Mouse (Mus musculus) embryonic stem cell, embryonic (primary cell): Measurements from ENCODE around the gene Txk.

Experiments used
- CTCF ChIA-PET, 4 experiments: fragments of 300-600 bp in 2 of 4; fragments of 350-600 bp in 2 of 4; sonication (Branson Sonifier 250); formaldehyde crosslinking; loops; one replicate each; lab custom pipeline; 2022; ENCODE audit warnings: inconsistent platforms in 2 of 4; lab: Charles Lee
- POLR2A ChIA-PET, 4 experiments: fragments of 300-600 bp in 2 of 4; fragments of 350-600 bp in 2 of 4; sonication (Branson Sonifier 250); formaldehyde crosslinking; loops; one replicate each; lab custom pipeline; 2022; ENCODE audit warnings: antibody characterized with exemption in 4 of 4, inconsistent platforms in 1 of 4; lab: Charles Lee

Txk gene

DNA sequence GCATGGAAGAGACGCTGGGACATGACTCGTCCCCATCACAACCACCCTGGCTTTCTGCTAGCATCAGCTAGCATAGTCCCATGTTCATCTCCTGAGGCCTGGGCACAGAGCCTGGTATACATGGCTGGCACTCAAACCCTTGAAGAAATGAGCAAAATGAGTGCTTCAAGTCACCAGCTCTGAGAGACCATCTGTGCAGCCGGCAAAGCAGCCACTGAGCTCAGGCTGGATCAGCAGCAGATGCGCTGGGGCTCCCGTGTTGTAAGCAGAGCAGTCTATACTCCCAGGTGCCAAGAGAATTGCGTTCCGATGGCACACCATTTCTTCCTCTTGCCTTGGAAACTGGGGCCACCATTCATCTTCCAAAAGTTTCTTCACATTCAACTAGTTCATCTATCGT is 3.4 kb upstream of the Txk start:
- POLR2A ChIA-PET = no interaction called here
- CTCF ChIA-PET = no interaction called here

DNA sequence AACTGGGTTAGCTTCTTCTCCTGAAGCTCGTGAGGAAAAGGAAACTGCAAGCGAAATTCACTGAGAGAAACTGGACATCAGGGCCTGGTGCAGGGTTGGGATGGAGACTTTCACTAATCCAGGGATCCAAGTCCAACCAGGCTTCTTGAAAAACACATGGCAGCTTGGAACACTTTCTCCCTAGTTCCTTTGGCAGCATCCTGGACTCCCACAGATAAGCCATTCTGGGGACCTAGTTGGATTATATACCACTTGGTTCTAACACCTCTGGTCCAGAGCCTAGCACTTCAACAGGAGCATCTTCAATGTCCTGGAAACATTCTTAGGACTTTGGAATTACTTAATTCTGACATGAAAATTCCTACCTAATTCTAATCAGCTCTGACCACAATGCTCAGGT is 2.5 kb upstream of the Txk start:
- ChIA-PET POLR2A (interaction anchor here in 1 of 4 experiments (0.6 kb wide), 1 partner anchor 23 kb away, joined by 3 read pairs; no protein-coding TSS in a partner anchor), CTCF (interaction anchor here in 1 of 4 experiments (0.6 kb wide), 1 partner anchor 20 kb away, joined by 3 read pairs; no protein-coding TSS in a partner anchor)

DNA sequence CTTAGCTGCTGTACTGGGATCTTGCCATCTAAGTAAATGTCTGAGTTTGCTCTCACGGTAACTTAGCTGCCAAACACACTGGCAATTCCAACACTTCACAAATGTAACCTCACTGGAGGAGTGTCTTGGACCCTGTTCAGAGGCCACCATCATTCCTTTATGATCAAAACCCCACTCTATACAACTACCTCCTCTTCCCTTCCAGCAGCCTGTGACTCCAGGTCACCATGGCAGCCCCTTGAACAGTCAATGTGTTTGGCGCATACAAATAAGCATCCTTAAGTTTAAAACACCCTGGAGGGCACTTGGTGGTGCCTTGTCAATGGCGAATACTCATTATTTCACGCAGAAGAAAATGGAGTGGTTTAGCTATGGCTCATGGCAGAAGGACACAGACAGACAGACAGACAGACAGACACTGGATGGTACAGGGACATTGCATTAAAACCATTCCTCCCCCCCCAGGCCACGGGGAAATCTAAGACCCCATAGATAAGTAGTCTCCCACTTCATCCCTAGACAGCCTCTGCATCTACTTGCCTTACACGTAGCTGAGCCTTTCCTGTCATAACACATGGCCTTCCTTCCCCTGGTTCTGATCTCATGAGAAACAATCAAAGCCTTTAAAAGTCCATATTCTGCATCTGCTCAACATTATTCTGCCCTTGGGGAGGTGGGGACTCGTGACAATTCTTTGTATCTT is 1.4 kb downstream of the Txk start:
- CTCF ChIA-PET = no interaction called here
- POLR2A ChIA-PET = interaction anchor here in 3 of 4 experiments (0.5 to 0.8 kb wide), 4 partner anchors 125 to 1373 kb away, joined by 3 to 6 read pairs (median 4); partner anchors contain the start of gene Nfxl1 (in 1 of the 3)

DNA sequence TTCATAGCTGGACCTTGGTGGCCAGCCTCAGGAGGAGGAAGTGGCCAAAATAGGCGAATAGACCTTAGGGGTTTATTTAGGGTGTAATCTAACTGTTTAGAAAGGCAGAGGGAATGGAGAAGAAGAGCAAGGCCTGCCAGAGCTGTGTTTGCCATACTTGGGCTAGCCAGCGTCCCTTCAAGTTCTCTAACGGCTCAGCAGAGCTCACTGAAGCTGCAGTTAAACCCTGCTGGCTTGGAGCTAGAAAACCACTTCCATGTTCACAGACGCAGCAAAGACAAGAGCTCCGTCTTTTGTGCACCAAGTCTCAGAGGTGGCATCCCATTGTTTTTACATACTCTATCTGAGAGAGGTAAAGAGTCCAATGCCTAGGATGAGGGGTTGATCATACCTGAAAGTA is 2.4 kb downstream of the Txk start:
- CTCF ChIA-PET = interaction anchor here in 1 of 4 experiments (1.1 kb wide), 1 partner anchor 34 kb away, joined by 3 read pairs; no protein-coding TSS in a partner anchor
- POLR2A ChIA-PET = interaction anchor here in 1 of 4 experiments (0.6 kb wide), 1 partner anchor 703 kb away, joined by 3 read pairs; no protein-coding TSS in a partner anchor

DNA sequence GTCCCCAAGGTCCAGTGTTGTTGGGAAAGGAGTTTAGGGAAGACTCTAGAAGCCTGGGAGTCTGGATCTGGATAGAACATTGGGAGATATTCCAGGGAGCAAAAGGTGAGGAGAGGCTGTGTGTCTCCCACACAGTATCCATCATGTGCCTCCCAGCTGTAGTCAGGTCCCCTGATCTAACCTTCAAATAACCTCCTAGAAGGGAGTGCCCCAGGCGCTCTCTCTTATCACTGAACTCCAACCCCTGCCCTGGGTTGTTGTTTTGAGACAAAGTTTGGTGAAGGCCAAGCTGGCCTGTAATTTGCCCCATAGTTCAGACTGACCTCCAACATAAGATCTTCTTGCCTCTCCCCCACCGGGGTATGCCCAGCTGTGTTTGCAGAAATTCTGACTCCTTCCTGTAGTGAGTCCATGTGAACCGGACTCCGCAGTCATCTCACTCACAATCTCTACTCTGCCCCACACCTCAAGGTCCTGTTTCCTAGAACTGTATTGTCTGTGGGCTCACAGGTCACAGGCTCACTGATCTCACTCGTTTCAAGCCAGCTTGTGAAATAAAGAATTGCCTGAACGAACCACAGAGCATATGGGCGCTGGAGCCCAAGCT is 3.8 kb downstream of the Txk start:
- ChIA-PET POLR2A (no interaction called here), CTCF (interaction anchor here in 1 of 4 experiments (1.1 kb wide), 1 partner anchor 10 kb away, joined by 3 read pairs; no protein-coding TSS in a partner anchor)

DNA sequence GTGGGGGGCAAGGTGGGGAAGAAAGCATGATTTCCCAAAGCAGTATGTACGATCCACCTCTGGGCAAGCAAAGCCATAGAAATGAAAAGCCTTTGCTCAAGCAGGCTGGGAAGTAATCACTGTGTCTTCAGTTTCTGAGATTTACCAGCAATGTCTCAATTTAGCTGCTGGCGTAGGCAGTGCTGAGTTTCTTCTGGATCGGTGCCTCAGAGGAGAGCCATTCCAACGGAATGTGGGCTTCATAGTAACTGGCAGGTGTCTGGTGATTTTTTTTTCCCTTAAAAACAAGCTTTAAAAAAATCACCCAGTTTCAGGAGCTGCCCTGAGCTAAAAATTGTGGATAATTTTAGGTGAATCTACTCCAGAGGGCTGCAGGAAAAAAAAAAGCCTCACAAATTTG is 5.2 kb downstream of the Txk start:
- POLR2A ChIA-PET = no interaction called here
- CTCF ChIA-PET = interaction anchor here in 2 of 4 experiments (0.6 to 1.1 kb wide), 3 partner anchors 11 to 183 kb away, joined by 3 to 4 read pairs (median 3); no protein-coding TSS in a partner anchor

DNA sequence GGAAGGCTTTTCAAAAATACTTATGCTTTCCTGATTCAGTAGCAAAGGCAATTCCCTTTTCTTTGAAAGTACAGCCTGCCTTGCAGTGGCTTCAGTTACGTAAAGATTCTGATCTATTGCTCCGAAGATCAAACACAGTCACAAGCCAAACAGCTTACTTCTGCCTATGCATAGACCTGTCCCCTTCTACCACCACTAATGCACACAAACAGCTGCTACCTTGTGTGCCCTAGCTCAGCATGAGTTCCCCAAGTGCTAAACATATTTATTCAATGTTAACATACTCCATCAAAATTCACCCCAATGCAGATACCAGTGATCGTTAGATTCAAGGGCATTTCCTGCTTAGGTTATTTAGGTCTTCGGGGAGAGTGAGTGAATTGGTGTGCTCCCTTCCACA is 6.1 kb downstream of the Txk start:
- POLR2A ChIA-PET = no interaction called here
- CTCF ChIA-PET = no interaction called here

DNA sequence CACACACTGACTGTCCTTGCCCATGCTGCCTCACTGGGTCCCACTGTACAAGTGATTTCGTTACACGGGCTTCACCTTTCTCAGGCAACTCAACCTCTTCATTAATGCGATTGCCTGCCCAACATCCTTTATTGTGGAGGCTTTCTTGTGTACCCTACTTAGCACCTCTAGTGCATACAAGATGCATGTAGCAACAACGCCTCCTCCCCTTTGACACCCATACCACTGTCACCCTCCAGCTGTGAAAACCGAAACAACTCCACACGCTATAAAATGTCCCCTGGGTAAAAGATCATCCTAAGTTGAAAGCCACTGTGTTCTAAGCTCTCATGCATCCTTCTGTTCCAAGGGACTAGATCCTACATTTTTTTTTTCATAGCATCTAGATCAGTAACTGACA is 9.5 kb downstream of the Txk start:
- POLR2A ChIA-PET = no interaction called here
- CTCF ChIA-PET = no interaction called here

DNA sequence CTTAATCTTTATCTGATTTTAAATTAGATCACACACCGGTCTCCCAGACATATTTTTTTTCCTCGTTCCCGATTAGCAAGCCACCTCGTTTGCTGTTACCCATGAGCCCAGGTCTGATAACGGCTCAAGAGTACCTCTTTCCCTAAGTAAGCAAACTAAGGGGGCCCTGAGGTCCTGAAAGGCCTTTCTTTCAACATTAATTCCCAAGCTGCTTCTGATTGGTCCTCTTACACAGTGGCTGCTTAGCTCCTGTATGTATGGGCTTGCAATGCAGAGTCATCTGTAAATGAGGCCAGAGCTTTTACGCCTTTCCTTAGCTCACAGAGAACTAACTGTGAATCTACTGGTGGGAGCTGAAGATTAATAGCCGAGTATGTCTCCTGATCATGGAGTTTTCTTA is 15.7 kb downstream of the Txk start:
- ChIA-PET POLR2A (no interaction called here), CTCF (interaction anchor here in 1 of 4 experiments (0.6 kb wide), 1 partner anchor 87 kb away, joined by 4 read pairs; no protein-coding TSS in a partner anchor)

DNA sequence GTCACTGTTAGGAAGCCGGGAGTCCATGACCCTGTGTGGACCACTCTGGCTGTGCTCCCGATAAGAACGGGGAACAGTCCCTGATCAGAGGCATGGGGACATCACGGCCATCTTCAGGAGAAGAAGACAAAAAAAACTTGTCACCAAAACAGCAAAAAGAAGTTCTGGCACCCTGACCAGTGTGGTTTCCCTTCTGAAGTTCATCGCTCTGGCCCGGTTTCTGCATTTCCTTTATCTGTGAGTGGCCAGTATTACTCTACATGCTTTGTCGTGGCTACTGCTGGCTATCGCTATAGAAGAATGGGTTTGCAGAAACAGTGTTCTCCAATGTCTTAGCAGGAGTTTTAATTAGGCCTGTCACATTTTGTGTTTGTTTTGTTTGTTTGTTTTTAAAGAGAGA is 16.1 kb downstream of the Txk start:
- CTCF ChIA-PET = interaction anchor here in 1 of 4 experiments (0.6 kb wide), 1 partner anchor 86 kb away, joined by 4 read pairs; no protein-coding TSS in a partner anchor

DNA sequence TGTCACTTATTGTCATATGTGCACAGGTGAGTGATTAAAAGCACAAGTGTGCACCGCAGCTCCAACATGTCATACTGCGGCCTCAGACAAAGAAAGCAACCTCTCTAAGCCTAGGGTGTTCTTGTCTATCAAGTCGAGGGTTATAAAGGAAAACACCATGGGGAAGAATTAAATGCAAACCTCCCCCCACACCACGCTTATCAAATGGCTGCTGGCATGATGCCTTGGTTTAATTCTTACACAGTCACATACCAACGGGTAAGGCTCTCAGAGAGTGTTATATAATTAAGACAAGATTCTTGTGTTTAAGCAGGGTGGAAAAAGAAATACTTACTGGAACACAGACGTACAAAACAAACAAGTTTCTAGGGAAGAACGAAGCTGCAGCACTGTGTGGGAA is 16.8 kb downstream of the Txk start:
- ChIA-PET CTCF (interaction anchor here in 1 of 4 experiments (0.7 kb wide), 1 partner anchor 20 kb away, joined by 3 read pairs; no protein-coding TSS in a partner anchor), POLR2A (interaction anchor here in 1 of 4 experiments (0.6 kb wide), 1 partner anchor 9 kb away, joined by 3 read pairs; no protein-coding TSS in a partner anchor)

More for the DNA sequence above, 16.1 kb downstream of the Txk start:
- POLR2A ChIA-PET = interaction anchor here in 1 of 4 experiments (0.6 kb wide), 1 partner anchor 10 kb away, joined by 3 read pairs; no protein-coding TSS in a partner anchor

DNA sequence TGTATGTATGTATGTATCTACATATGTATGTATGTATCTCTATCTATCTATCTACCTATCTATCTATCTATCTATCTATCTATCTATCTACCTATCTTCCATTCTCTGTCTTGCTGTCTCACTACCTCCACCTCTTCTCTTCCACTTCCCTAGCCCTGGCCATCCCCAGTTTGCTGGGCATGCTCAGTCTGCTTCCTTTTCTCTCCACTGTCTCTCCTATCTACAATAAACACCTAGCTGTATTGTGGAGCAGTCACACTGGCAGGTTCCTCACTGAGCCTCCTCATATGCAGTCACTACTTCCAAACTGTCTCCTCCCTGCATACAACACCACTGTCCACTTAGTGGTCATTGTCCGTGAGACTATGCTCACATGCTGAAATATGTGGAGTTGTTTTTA is 19.7 kb downstream of the Txk start:
- ChIA-PET CTCF (interaction anchor here in 3 of 4 experiments (0.5 to 0.7 kb wide), 4 partner anchors 67 to 227 kb away, joined by 4 to 16 read pairs (median 6); no protein-coding TSS in a partner anchor), POLR2A (interaction anchor here in 1 of 4 experiments (0.7 kb wide), 2 partner anchors 17 to 22 kb away, joined by 3 to 5 read pairs; no protein-coding TSS in a partner anchor)

DNA sequence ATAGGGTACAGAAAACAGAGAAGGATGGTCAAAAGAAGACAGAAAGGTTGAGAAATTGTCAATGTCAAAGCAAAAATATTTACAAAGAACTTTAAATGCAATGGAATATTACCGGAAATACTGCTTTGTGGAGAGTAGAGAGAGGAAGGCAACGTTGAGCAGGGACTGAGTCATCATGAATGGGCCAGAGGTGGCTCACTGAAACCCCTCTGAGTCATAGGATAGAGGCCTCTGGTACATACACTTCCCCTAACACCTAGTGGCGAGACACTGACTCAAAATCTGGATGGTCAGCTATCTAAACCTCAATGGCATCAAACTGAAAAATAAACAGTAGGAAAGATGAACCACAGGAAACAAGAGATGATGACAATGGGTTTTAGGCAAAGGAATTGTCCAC is 27.2 kb downstream of the Txk start:
- ChIA-PET CTCF (no interaction called here), POLR2A (interaction anchor here in 1 of 4 experiments (0.6 kb wide), 1 partner anchor 154 kb away, joined by 7 read pairs; no protein-coding TSS in a partner anchor)

DNA sequence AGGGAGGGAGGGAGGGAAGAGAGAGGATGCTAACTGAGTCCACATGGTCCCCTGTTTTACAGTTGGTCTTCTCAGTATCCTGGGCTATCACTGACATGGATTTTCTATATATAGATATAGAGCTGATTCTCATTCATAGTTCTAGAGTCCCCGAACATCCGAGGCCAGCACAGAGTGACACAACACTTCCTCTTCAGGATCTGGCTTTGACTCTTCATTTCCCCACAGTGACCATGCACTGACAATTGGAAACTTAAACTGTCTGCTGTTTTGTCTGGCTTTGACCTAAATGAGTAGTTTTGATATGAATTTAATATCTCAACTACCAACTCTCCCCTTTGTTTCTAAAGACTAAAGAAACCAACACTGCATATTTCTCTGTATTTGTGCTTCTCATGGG is 29.1 kb downstream of the Txk start:
- POLR2A ChIA-PET = no interaction called here
- CTCF ChIA-PET = no interaction called here

DNA sequence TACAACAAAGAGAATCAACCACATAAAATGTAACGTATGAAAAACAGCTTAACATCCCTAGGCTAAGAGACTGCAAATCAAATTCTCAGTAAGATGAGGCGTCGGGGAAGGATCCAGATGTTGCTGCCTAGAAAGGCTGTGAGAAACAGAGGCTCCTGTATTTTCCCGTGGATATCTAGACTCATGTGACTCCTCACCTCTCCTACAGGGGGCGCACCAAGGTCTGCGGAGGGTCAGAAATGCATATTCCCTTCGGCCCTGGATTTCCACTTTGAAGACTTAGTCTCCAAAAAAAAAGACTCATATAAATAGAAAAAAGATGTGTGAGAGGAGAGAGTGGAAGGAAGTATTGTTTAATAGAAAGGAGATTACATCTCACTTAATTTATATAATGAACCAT is 32.0 kb downstream of the Txk start:
- CTCF ChIA-PET = interaction anchor here in 1 of 4 experiments (0.5 kb wide), 1 partner anchor 598 kb away, joined by 14 read pairs; no protein-coding TSS in a partner anchor
- POLR2A ChIA-PET = no interaction called here

DNA sequence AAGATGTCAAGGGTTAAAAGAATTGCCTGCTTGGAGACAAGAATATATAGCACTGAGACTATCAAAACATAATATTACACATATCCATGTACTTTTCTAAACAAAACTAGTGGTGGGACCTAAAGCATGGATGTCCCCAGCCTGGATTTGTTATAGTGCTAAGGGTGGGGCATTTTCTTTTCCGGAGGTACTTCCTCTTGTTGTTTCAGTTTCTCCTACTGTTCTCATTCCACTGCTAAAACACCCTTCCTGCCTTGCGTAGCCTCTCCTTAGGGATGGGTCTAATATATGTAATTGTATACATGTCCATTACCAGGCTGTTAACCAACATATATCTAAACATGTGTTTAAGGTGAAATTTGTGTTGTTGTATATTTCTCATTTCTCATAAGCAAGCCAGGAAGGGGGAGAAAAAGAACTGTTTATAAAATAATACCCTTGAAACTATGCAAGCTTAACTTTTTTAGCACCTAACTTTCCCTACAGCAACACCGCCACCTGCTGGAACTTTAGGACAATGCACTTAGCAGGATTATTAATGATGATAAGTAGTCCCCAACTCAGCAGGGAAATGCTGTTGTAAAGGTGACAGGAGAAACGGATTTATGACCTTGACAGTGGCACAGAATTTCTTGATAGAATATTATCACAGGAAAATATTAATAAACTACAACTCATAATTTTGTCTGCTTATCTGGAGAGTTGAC is 41.9 kb downstream of the Txk start:
- CTCF ChIA-PET = interaction anchor here (0.6 to 1.8 kb wide), 17 partner anchors 9 to 1077 kb away, joined by 3 to 18 read pairs (median 4); no protein-coding TSS in a partner anchor
- POLR2A ChIA-PET = interaction anchor here in 1 of 4 experiments (0.6 kb wide), 1 partner anchor 360 kb away, joined by 3 read pairs; no protein-coding TSS in a partner anchor

DNA sequence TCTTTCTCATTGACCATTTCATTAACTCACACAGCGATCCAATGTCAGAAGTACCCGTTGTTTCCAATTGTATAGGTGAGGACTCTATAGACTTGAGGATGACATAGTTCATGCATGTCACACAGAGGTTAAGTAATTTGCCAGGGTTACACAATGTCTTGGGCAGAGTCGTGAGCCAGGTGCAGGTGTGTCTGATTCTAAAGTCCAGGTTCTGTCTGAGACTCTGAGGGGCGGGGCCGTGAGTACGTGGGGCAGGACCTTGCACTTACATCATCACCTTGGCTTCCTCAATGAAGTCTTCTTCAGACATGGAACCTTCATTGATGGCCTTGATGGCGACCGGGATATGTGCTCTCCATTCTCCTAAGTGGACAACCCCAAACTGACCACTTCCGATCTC is 42.6 kb downstream of the Txk start:
- POLR2A ChIA-PET = no interaction called here
- CTCF ChIA-PET = interaction anchor here in 1 of 4 experiments (0.9 kb wide), 1 partner anchor 359 kb away, joined by 4 read pairs; no protein-coding TSS in a partner anchor

DNA sequence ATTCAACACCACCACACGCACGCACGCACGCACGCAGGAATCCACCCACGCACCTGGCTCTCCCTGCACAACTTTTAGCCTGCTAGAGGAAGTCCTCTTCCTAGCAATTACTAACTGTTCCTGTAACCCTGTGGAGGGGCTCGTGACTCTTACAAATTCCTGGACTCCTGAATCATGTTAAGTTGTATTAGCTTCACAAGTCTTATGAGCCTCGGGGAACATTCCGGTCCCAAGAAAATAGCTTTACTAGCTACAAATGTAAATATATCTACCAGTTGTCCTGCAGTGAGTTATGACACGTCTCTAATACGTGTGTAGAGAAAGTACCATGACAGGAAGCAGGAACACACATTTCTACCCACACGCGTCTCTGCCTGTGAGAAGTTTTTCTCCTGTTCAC is 43.1 kb downstream of the Txk start:
- POLR2A ChIA-PET = no interaction called here
- CTCF ChIA-PET = interaction anchor here in 1 of 4 experiments (0.9 kb wide), 1 partner anchor 359 kb away, joined by 4 read pairs; no protein-coding TSS in a partner anchor
